Mouse (Mus musculus) MEL-GATA-1-ER (cell line): ENCODE data around the gene Smad6.

Source experiments
- DNase-seq: peaks from one replicate; pipeline ENCODE4 v3.0.0-alpha.2; 2012; ENCODE audit warnings: low read depth; ENCODE audit errors: extremely low read depth

Smad6 gene

DNA sequence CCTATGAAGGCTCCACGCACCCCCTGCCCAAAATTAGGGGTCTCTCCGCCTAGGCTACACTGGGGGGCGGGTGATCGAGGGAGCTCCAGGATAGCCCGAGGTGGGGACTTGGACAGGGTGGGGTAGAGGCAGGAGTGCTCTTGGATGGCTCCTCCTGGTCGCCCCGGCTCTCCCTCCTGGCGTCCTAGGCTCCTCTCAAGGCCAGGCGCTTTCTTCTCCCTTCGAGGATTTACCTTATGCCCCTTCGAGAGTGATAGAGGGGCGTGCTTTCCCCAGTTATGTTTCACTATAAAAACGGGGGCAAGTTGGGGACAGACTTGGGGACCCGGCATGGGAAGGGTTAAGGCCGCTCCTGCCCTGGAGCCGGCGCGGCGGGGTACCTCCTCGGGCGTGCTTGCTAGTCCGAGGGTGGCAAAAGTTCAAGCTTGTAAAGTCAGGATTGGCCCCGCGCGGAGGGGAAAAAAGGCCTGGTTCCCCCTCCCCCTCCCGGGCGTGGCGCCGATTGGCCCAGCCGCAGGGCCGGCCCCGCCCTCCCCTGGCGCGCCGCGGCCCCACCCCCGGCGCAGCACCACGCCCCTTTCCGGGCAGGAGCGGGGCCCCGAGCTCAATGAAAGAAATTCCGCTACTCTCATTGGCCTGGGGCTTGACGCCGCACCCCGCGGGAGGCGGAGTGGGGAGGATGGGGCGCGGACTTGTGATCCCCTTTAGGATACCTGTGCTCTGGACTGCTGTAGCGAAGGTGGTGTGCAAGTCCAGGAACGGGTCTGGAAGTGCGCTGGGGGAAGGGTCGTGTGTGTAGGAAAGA is 905 bp upstream of the Smad6 start:
- DNase-seq, result peak; percentile 85

DNA sequence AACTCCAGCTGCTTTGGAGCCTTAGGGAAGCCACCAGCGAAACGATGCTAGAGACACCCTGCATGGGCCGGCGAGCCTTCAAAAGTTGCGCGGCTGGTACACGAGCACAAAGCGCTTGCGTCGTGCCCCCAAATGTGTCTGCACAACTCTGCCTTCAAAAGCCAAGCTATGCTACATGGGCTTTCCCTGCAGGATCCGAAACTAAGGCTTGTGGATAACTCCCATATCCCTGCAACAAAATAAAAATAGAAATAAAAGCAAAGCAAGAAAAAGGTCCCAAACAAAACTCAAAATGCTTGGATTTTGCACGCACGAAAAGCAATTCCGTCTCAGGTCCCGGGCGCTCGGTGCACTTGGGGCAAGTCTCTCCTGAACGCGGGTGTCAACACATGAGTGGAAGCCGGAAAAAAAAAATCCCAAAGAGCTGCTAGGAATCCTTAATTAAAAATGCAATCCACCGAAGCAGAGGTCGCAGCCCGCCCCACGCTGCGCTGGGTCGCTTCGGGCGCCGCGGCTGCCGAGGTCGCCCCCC is 474 bp downstream of the Smad6 start:
- DNase-seq, result no peak

- no peak for DNase-seq
Measured at GRCm38 (mm10) chr9:64020606-64021318, 1.1 kb downstream of the Smad6 start.

DNA sequence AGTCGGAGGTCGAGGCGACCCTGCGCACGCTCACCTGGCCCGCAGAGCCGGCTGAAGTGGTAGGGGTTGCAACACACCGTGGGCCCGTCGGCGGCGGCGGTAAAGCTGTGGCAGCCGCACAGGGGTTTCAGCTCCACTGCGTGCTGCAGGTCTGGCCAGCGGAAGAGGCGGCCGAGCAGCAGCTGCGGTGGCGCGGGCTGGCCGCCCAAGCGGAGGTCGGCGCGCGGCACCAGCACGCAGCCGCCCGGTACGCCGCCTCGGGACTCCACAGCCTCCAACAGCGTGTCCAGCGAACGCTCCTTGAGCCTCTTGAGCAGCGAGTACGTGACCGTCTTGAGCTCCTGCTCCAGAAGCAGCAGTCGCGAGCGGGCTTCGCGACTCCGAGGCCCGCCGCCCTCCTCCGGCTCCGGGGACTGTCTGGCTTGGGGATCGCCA is 1.7 kb downstream of the Smad6 start:
- no peak for DNase-seq

DNA sequence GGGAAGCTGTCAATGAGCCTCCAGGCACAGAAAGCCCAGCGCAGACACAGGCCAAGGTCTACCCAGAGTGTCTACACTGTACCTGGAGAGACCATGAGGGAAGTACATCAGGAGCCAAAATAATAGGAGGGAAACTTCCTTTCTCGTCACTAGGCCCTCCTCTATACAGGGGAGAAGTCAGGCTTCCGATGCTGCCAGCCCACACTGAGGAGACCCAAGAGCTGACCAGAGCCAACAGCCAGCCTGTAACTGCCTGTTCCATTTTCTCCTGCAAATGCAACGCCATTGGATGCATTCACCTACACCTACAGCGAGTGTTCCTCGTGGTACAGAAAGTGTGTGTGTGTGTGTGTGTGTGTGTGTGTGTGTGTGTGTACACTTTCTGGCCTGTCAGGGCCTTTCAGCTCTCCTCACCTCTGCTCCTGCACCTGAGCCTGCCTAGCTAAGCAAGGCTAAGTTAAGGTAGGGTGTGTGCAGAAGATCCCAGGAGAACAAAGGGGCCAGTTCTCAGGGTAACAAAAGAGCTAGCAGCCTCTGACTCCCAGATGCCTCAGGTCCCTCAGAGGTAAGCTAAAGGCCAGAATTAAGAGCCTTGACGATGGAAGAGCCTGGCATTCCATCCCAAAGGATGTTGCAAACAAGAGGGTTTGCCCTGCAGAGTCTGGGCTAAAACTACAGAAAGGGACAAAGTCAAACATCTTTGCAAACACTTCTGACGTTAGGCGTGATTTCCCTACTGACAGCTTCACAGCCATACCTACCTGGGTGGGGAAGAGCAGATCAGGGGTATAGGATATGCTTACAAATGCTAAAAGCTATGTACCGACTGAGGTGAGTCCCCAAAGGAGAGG is 2.6 kb downstream of the Smad6 start:
- no peak for DNase-seq

GRCm38 (mm10) chr9:64017861-64018793 is 3.7 kb downstream of the Smad6 start:
- DNase-seq, result peak; percentile 81

DNA sequence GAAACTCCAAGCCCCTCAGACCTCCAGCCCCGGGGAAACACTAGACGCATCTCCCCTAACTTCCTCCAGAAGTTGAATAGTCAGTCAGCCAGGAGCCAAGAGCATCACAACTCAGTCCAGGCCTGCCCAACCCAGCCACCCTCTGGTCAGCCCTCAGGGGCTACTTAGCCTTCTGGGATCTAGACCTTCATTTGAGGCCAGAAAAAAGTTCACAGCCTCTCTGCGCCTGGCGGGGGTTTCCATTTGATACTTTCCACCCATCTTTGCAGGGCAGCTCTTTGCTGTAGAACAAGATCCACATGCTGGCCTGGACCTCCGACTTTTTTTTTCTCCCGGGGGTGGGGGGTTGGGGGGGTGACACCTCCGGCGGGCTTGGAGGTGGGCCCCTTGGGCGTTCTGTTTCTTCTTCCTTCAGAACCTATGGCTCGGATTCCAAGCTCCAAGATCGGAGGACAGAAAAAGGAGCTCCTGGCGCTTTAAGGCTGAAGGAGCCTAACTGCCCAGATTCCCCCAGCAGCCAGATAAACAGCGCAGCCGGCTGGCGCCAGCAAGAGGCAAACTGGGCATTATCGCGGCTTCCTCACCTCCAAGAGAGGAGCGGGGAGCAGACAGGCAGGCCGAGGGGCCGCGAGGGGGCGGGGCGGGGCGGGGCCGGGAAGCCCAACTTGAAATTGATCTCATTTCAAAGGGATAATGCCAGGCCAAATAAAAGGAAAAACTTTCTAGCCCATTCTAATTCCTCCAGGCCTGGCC is 5.0 kb downstream of the Smad6 start:
- peak; percentile 69 for DNase-seq

DNA sequence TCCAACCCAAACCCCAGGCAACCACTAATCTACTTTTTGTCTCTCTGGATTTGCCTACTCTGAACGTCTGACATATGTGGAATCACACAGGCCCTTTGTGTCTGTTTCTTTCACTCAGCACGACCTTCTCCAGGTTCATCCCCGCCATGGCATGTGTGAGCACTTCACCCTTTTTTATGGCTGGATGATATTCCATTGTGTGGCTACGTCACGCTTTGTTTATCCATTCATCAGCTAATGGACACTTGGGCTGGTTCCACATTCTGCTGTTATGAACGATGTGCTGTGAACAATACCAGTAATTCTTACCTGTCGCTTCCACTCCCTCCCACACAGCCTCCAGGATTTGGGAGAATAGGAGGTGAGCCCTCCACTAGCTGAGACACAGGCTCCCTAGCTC is 5.8 kb downstream of the Smad6 start:
- no peak for DNase-seq

- DNase-seq, result no peak
Measured at GRCm38 (mm10) chr9:64014801-64015200, 7.1 kb downstream of the Smad6 start.

DNA sequence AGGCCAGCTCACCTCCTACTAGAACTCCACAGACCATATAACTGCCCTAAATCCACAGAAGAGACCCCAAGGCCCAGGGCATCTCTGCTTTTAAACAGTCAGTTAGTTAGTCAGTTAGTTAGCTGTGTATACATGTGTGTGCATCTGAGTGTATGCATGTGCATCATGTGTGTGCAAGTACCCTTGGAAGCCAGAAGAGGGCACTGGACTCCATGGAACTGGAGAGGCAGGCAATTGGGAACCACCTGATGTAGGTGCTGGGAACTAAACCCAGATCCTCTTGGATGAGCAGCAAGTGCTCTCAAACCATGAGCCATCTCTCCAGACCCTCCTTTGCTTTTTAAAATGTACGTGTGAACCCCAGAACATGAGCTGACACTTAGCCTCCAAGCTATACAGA is 10.5 kb downstream of the Smad6 start:
- DNase-seq, result no peak

DNA sequence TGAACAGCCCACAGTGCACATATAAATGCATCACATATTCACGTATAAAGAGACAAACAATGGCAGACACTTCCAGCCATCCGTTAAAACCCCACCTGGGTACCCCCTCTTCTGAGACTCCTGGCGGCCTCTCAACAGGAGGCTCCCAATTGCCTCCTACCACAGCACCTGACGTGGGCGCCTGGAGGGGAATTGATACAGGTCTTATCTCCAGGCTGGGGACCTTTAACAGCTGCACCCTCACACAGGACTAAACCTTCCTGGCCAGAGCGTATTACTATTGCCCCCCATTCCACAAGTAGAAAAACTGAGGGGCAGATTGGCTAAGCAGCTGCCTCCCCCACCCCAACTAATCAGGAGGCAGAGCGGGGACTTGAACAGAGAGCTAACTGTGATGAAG is 18.9 kb downstream of the Smad6 start:
- no peak for DNase-seq

GRCm38 (mm10) chr9:64001081-64001480 is 20.8 kb downstream of the Smad6 start:
- no peak for DNase-seq

GRCm38 (mm10) chr9:64000085-64000484 is 21.8 kb downstream of the Smad6 start:
- no peak for DNase-seq

- DNase-seq, result no peak
Measured at GRCm38 (mm10) chr9:63999194-63999593, 22.7 kb downstream of the Smad6 start.

- no peak for DNase-seq
Measured at GRCm38 (mm10) chr9:63998026-63998425, 23.8 kb downstream of the Smad6 start.

DNA sequence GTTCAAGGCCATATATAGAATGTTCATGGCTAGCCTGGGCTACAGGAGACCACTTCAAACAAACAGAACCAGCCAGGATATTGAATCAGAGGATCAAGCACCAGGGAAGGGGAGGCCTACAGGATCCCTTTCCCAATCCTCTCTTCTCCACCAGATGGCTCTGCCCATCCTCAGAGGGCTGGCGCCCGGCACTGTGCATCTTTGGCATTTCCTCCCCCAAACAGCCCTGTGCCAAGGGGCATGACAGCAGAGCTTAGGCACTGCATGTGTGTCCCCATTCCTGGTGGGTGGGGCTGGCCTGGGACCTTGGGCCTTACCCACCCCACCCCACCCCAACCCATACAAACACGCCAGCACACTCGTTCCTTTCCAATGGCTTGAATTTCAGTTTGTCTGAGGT is 24.4 kb downstream of the Smad6 start:
- no peak for DNase-seq

DNA sequence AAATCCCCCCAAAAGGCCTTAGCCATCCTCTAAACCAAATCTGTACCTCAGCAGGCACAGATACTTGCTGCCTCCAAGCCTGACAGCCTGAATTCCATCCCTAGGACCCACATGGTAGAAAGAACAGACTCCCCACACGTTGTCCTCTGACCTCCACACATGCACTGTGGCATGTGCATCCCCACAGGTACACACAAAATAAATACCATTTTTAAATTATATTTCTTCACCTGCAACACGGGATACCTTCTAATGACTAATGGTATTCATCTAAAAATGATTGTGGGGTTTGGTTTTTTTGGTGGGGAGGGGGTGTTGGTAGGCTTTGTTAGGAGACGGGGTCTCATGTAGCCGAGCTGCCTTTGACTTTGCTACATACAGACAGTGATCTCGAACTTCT is 28.6 kb downstream of the Smad6 start:
- no peak for DNase-seq

GRCm38 (mm10) chr9:63992761-63993160 is 29.1 kb downstream of the Smad6 start:
- no peak for DNase-seq

DNA sequence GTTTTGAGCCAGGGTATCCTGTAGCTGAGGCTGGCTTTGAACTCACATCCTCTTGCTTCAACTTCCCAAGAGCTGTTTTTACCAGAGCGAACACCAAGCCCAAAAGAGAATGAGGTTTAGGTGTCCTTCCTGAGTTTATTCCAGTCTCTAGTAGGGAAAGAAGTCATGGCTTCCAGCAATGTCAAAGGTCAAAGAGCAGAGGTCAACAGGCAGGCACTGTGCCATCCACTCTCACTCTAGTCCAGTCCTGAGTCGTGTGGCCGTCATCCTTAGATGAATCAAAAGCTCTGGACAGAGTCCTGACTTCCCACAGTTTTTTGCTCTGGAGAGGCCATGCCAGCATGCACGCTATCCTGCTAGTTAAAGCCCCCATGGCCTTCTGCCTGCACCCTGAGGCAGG is 30.7 kb downstream of the Smad6 start:
- no peak for DNase-seq

- peak; percentile 51 for DNase-seq
Measured at GRCm38 (mm10) chr9:63989641-63990040, 32.2 kb downstream of the Smad6 start.
